Mouse (Mus musculus) hindbrain, embryonic 14.5 days (tissue): ENCODE results near the gene Lrrc1. TPM values are rescaled to one million over a fixed set of nuclear protein-coding genes. Genes with fewer than 3 reads are reported as not detected.

Experiments
- ATAC-seq: fragments of 200-750 bp; cut with Nextera tagmentation; 2 replicates; pipeline ENCODE4 v1.8.0; 2017; ENCODE audit warnings: moderate number of reproducible peaks, mild to moderate bottlenecking, moderate TSS enrichment, moderate library complexity; ENCODE audit not compliant: low FRiP score
- DNase-seq: peaks from one replicate; pipeline ENCODE4 v3.0.0-alpha.2; 2015; ENCODE audit warnings: low spot score
- H3K27ac ChIP-seq: fragments of 300-500 bp; sonication (generic); 2 replicates; pipeline ENCODE4 v1.5.1; 2014; ENCODE audit warnings: mild to moderate bottlenecking, moderate library complexity
- H3K27me3 ChIP-seq: fragments of 300-500 bp; sonication (generic); 2 replicates; pipeline ENCODE4 v1.6.1; 2014; ENCODE audit warnings: mild to moderate bottlenecking, low read length, mixed read lengths; ENCODE audit not compliant: control insufficient read depth, insufficient read depth
- H3K36me3 ChIP-seq: fragments of 300-500 bp; sonication (generic); replicated peaks from 2 replicates; pipeline ENCODE4 v1.6.1; 2014; ENCODE audit not compliant: control insufficient read depth, insufficient read depth
- H3K4me1 ChIP-seq: fragments of 300-500 bp; sonication (generic); replicated peaks from 2 replicates; pipeline ENCODE4 v1.6.1; 2014; ENCODE audit warnings: antibody characterized with exemption, low read length, mixed read lengths; ENCODE audit not compliant: control insufficient read depth, insufficient read depth
- H3K4me2 ChIP-seq: fragments of 300-500 bp; sonication (generic); replicated peaks from 2 replicates; pipeline ENCODE4 v1.6.1; 2014; ENCODE audit warnings: mild to moderate bottlenecking, moderate library complexity
- H3K4me3 ChIP-seq: fragments of 300-500 bp; sonication (generic); replicated peaks from 2 replicates; pipeline ENCODE4 v1.5.1; 2014; ENCODE audit warnings: mild to moderate bottlenecking, low read length
- H3K9ac ChIP-seq: fragments of 300-500 bp; sonication (generic); 2 replicates; pipeline ENCODE4 v1.6.1; 2014
- H3K9me3 ChIP-seq: fragments of 300-500 bp; sonication (generic); 2 replicates; pipeline ENCODE4 v1.6.1; 2016; ENCODE audit warnings: low read length; ENCODE audit not compliant: control insufficient read depth
- WGBS: fragments of 180-500 bp; shearing (Covaris S2); extraction: QIAGEN DNeasy Blood & Tissue Kit; methylation state at CpG from one replicate; pipeline ENCODE4 v1.1.7; 2014; 5-methylcytosine and 5-hydroxymethylcytosine counted together
- polyA plus RNA-seq: library from polyadenylated mRNA; unstranded; fragments of >200 nt; fragmentation: Nextera tagmentation; extraction: Ambion mirVana; gene quantifications from 2 replicates; pipeline ENCODE4 v1.2.1, GENCODE M21; 2014

Gene Lrrc1
- polyA plus RNA-seq, 1 experiment from 2014 or later = 6.4 TPM

DNA sequence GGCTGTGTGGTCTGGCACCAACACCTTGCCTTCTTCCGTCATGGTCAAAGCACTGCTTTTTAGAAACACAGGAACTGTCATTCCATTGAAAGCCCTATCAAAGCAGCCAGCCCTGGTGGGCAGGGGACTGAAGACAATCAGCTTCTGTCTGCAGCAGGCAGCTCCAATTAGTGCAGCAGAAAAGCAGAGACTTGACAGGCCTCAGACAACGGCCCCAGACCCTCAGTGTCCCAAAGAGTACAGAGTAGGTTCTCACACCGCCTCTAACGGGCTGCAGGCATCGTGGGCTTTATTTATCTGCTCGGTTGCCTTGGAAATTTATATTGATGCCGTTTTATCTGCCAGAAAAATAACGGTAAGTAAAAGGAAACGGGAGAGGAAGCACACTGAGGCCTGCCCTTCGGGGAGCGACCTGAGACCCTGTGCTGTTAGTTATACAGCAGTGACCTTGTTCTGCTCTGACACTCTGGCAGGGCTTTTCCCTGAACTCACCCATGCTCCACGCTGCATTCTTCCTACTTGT is 48.1 kb downstream of the Lrrc1 start:
- Histone ChIP-seq H3K4me1 (peaks cover 12% of the 10 kb centered on the region), H3K4me2 (no peak overlapping the region; the same call in 1 of the 2 replicates), H3K4me3 (no peak overlapping the region), H3K9me3 (no peaks in the 10 kb centered on the region), H3K36me3 (no peaks in the 10 kb centered on the region), H3K9ac (no peak overlapping the region), H3K27ac (peak overlapping the region; percentile 34; the same call in 1 of the 2 replicates), H3K27me3 (no peaks in the 10 kb centered on the region; the same call in 1 of the 2 replicates)
- WGBS = 14% methylated on average over 12 of the region's 12 CpGs
- DNase-seq (peak; percentile 49), ATAC-seq (peak; percentile 83; the same call in 1 of the 2 replicates)

DNA sequence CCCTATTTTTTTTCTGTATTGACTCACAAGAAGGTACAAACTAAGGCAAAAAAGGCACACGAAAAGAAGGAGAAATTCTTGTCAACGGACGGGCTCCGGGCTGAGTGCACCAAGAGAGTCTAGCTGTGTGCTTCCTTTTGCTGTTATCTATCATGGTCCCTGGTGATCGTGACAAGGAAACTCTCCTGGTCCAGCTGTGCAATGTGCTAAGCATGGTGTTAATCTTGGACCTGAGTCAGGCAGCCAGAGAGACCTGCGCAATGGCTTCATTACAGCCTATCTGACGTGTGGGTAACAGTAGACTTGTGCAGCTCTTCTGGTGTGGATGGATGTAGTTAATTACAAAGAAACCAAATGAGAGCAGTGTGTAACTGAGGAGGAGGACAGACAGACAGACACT is 50.4 kb downstream of the Lrrc1 start:
- Histone ChIP-seq H3K9me3 (no peaks in the 10 kb centered on the region), H3K4me2 (no peak overlapping the region), H3K27ac (no peak overlapping the region), H3K4me1 (peaks cover 12% of the 10 kb centered on the region), H3K9ac (no peak overlapping the region), H3K4me3 (no peak overlapping the region), H3K27me3 (no peaks in the 10 kb centered on the region; the same call in 1 of the 2 replicates), H3K36me3 (no peaks in the 10 kb centered on the region)
- DNase-seq (no peak), ATAC-seq (no peak)
- WGBS = 96% methylated on average over 7 of the region's 7 CpGs

DNA sequence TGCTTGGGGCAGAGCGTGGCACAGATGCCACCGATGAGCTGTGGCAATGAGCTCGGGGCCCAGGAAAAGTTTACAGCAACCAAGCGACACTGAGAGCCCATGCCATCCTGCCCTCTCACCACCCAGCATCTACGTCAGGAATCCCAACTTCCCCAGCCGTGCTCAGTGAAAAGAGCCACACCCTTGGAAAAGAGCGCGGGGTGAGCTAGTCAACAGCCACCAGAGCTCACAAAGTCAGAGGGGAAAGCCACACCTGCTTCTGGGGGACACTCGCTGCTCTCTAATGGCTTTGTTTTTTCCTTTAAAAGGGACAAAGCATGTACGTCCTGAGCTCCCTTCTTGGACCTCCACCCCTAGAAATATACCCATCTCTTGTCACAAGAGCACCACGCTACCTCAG is 56.1 kb downstream of the Lrrc1 start:
- no peak for DNase-seq
- Histone ChIP-seq H3K9me3 (no peaks in the 10 kb centered on the region), H3K27ac (no peak overlapping the region), H3K36me3 (no peaks in the 10 kb centered on the region), H3K4me3 (no peak overlapping the region), H3K9ac (no peak overlapping the region), H3K4me1 (no peaks in the 10 kb centered on the region), H3K4me2 (no peak overlapping the region), H3K27me3 (no peaks in the 10 kb centered on the region)
- ATAC-seq = no peak
- WGBS = 92% methylated on average over 11 of the region's 11 CpGs

DNA sequence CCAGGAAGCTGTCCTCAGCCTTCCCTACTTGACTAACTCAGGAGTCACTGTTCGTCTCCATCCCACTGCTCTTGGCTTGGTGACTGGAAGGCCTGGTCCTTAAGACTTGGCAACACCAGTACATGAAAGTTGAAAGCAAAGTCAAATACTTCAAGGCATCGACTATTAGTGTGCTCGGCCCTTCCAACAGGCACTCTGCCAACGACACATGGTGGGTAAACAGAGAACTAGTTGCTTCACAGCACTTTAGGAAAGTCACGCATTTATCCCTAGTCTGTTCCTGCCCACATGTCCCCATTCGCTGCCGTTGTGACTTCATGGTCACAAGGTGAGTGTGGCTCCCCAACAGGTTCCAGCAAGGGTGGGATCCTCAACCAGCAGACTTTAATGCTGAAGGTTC is 57.2 kb downstream of the Lrrc1 start:
- ATAC-seq = no peak
- no peaks in the 10 kb centered on the region for H3K4me1 ChIP-seq
- whole genome bisulfite sequencing = 90% methylated on average over 7 of the region's 7 CpGs

DNA sequence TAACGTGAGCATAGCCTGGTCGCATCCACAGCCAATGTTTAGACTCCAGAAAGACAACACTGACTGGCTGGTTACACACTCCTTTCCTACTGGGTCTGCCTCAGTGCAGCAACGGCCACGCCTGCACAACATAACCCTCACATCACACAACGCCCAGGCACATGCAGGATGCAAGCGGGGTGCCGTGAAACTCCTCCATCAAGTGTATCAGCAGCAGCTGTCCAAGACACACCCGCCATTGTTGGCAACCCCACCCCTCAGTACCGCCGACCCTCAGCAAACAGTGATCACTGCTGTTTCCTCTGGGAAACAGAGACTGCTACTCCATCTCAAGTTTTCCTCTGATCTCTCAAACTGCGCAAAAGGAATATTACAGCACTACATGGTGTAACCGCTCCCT is 58.8 kb downstream of the Lrrc1 start:
- no peak for ATAC-seq
- Histone ChIP-seq H3K4me2 (no peak overlapping the region), H3K9ac (no peak overlapping the region), H3K9me3 (no peaks in the 10 kb centered on the region), H3K27me3 (no peaks in the 10 kb centered on the region), H3K4me1 (peaks cover 7% of the 10 kb centered on the region), H3K27ac (no peak overlapping the region), H3K36me3 (no peaks in the 10 kb centered on the region), H3K4me3 (no peak overlapping the region)
- DNase-seq = no peak
- WGBS = 78% methylated on average over 12 of the region's 12 CpGs

More for the DNA sequence above, 57.2 kb downstream of the Lrrc1 start:
- no peak for DNase-seq
- H3K9ac ChIP-seq = no peak overlapping the region
- no peak overlapping the region for H3K4me3 ChIP-seq
- no peaks in the 10 kb centered on the region for H3K36me3 ChIP-seq
- no peaks in the 10 kb centered on the region for H3K27me3 ChIP-seq
- H3K4me2 ChIP-seq = no peak overlapping the region
- no peak overlapping the region for H3K27ac ChIP-seq
- H3K9me3 ChIP-seq = no peaks in the 10 kb centered on the region

DNA sequence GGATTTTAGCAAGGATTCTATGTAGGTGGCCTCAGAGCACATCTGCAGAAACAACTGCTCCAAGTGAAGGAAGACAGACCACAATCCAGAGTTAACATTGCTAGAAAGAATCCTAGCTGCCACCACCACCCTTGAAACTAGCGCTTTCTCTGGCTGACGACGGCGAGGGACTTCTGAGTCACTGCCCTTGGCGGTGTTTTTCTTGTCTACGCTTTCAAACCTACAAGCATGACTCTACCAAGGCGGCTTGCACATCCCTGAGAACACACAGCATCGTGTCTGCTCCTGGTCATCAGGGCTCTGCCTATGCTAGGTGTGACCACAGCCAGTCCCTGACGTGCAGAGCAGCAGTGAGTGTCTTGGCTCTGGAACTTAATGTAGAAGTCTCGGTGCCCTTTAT is 59.9 kb downstream of the Lrrc1 start:
- H3K27me3 ChIP-seq = no peaks in the 10 kb centered on the region
- H3K4me3 ChIP-seq = no peak overlapping the region
- H3K27ac ChIP-seq = no peak overlapping the region
- no peak for ATAC-seq
- 95% methylated on average over 10 of the region's 10 CpGs for WGBS
- no peaks in the 10 kb centered on the region for H3K36me3 ChIP-seq
- no peak overlapping the region for H3K4me2 ChIP-seq
- no peaks in the 10 kb centered on the region for H3K9me3 ChIP-seq
- DNase-seq = no peak
- peaks cover 19% of the 10 kb centered on the region for H3K4me1 ChIP-seq
- no peak overlapping the region for H3K9ac ChIP-seq

DNA sequence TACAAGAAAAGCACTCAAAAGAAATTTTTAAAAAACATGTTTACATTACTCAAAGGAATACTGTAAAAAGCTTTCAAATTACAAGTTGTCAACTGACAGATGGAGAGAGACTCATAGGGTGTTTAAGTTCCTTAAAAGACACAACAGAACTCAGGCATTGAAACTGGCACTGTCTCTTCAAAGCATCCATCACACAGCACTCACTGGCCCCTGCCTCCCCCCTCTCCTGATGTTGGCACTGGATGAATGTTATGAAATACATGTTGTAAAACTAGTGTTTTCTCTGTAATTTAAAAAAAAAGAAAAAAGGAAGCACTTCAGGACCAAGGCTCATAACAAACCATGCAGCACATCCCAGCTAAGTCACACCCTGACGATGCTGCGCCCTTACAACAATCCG is 61.1 kb downstream of the Lrrc1 start:
- H3K4me3 ChIP-seq = no peak overlapping the region
- no peak overlapping the region for H3K9ac ChIP-seq
- no peak overlapping the region for H3K4me2 ChIP-seq
- H3K9me3 ChIP-seq = no peaks in the 10 kb centered on the region
- no peaks in the 10 kb centered on the region for H3K27me3 ChIP-seq
- ATAC-seq (no peak), DNase-seq (no peak)
- WGBS = 97% methylated on average over 3 of the region's 3 CpGs
- H3K4me1 ChIP-seq = peaks cover 30% of the 10 kb centered on the region
- H3K27ac ChIP-seq = no peak overlapping the region
- H3K36me3 ChIP-seq = no peaks in the 10 kb centered on the region

DNA sequence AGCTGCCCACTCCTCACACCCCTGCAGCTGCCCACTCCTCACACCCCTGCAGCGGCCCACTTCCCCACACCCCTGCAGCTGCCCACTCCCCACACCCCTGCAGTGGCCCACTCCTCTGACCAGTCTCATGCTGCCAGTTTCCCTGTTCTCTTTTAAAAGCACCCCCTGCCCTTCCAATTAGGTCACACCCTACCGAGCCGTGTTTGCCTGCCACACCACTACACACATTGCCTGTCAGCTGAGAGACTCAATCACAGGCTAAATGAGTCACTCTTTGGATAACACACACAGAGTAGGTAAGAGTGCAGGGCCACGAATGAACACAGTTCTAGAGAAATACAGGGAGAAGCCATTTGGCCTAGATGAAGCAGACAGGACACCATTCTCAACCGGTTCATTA is 62.4 kb downstream of the Lrrc1 start:
- ATAC-seq = 0 out of 2 replicates have a peak, but pooled peaks have one; percentile 19
- H3K4me2 ChIP-seq = no peak overlapping the region

DNA sequence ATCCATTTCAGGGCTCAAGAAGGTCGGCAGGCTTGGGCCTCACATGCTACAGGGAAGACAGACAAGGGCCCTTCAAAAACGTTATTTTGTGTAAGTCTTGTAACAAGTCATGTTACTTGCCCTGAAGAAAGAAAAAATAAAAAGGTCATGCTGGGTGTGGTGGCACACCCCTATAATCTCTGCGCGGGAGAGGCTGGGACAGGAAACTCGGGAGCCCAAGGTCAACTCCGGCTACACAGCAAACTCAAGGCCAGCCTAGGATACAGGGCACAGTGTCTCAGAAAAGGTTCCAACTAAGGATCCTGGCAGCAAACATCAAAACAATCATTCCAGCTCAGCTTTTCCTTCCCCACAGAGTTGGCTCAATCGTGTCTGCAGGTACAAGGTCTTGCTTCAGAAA is 63.3 kb downstream of the Lrrc1 start:
- DNase-seq = no peak
- H3K4me3 ChIP-seq = no peak overlapping the region
- no peak for ATAC-seq
- 76% methylated on average over 7 of the region's 7 CpGs for WGBS
- H3K36me3 ChIP-seq = no peaks in the 10 kb centered on the region
- peaks cover 39% of the 10 kb centered on the region for H3K4me1 ChIP-seq
- 0 out of 2 replicates have a peak overlapping the region, but pooled peaks have one; percentile 4 for H3K27ac ChIP-seq
- H3K27me3 ChIP-seq = no peaks in the 10 kb centered on the region
- H3K9ac ChIP-seq = peak overlapping the region; percentile 16; the same call in 1 of the 2 replicates
- H3K9me3 ChIP-seq = no peaks in the 10 kb centered on the region
- H3K4me2 ChIP-seq = no peak overlapping the region

More for the DNA sequence above, 62.4 kb downstream of the Lrrc1 start:
- Histone ChIP-seq H3K4me1 (peaks cover 36% of the 10 kb centered on the region), H3K9ac (no peak overlapping the region), H3K9me3 (no peaks in the 10 kb centered on the region), H3K27ac (no peak overlapping the region), H3K27me3 (no peaks in the 10 kb centered on the region), H3K4me3 (no peak overlapping the region), H3K36me3 (no peaks in the 10 kb centered on the region)
- WGBS = 59% methylated on average over 5 of the region's 5 CpGs
- DNase-seq = no peak
